In genomic region chr17:49392751-49393150, GRCm38 (mm10) we compare ENCODE assay signal across 25 mouse cellular contexts.
"Had no signal": no experiment of that assay in that cellular context is flagged by ENCODE, and none has a peak within 500 bp of the region (broad histone marks: within the 10 kb centered on the region; RNA-seq: fewer than 3 reads in every experiment).

No protein-coding gene starts in this region.

- H3K36me3 ChIP-seq: heart, embryonic 13.5 days; heart, embryonic 15.5 days; hindbrain, embryonic 13.5 days; hindbrain, embryonic 15.5 days; limb, embryonic 10.5 days; limb, embryonic 12.5 days; liver, embryonic 12.5 days had no signal

- DNase-seq: gastrocnemius, postnatal 14 days; gastrocnemius, postnatal 36 days; heart, adult 18-20 months; heart, postnatal 14 days; heart, postnatal 36 days; kidney, adult 11 months; kidney, adult 2 months; kidney, adult 9 months; kidney, postnatal 10 days; kidney, postnatal 25 days; kidney, postnatal 4 days; liver had no signal

- H3K4me1 ChIP-seq: heart, embryonic 15.5 days; hindbrain, embryonic 13.5 days; hindbrain, embryonic 15.5 days; limb, embryonic 10.5 days; limb, embryonic 12.5 days; liver, embryonic 12.5 days had no signal

- H3K27ac ChIP-seq: heart, embryonic 13.5 days; heart, embryonic 15.5 days; hindbrain, embryonic 13.5 days; hindbrain, embryonic 15.5 days; hindbrain, postnatal 0 days; layer of hippocampus, adult 2 months; left cerebral cortex, adult 2 months; limb, embryonic 10.5 days; limb, embryonic 12.5 days; liver, embryonic 12.5 days; liver, embryonic 14.5 days had no signal

- H3K9ac ChIP-seq: heart, embryonic 13.5 days; heart, embryonic 15.5 days; hindbrain, embryonic 13.5 days; hindbrain, embryonic 15.5 days; limb, embryonic 12.5 days; liver, embryonic 12.5 days; liver, embryonic 14.5 days had no signal

- H3K4me3 ChIP-seq: heart, embryonic 13.5 days; heart, embryonic 15.5 days; hindbrain, embryonic 13.5 days; hindbrain, embryonic 15.5 days; layer of hippocampus, adult 2 months; left cerebral cortex, adult 2 months; limb, embryonic 10.5 days; limb, embryonic 12.5 days; liver, embryonic 12.5 days had no signal

- ATAC-seq: hindbrain, postnatal 0 days; intestine, embryonic 16.5 days; liver, embryonic 12.5 days had no signal

- H3K9me3 ChIP-seq: heart, embryonic 15.5 days; hindbrain, embryonic 13.5 days; hindbrain, embryonic 15.5 days; limb, embryonic 10.5 days; limb, embryonic 12.5 days; liver, embryonic 12.5 days had no signal

- H3K4me2 ChIP-seq: heart, embryonic 11.5 days; heart, embryonic 13.5 days; heart, embryonic 15.5 days; hindbrain, embryonic 13.5 days; hindbrain, embryonic 15.5 days; limb, embryonic 12.5 days; liver, embryonic 12.5 days had no signal

- H3K27me3 ChIP-seq: heart, embryonic 13.5 days; heart, embryonic 15.5 days; hindbrain, embryonic 13.5 days; hindbrain, embryonic 15.5 days; limb, embryonic 12.5 days; liver, embryonic 12.5 days had no signal
